Mouse (Mus musculus) stomach, postnatal 0 days (tissue): ENCODE results near the gene G6pc.

Experiments used
- CTCF ChIP-seq: IDR thresholded peaks from 2 replicates; pipeline ENCODE4 v1.5.1; 2016; ENCODE audit warnings: antibody characterized with exemption, low read depth, mild to moderate bottlenecking, moderate library complexity
- EP300 ChIP-seq: optimal IDR thresholded peaks from 2 replicates; pipeline ENCODE3; 2016; ENCODE audit warnings: antibody characterized with exemption

- TF ChIP-seq CTCF (no peak), EP300 (no peak)
Observed at GRCm38 (mm10) chr11:101349216-101349615, 18.1 kb upstream of the G6pc start.
